Mouse (Mus musculus) hindbrain, embryonic 12.5 days (tissue): ENCODE results near the gene Spryd3. TPM values are rescaled to one million over a fixed set of nuclear protein-coding genes. Genes with fewer than 3 reads are reported as not detected.

Source experiments
- ATAC-seq: fragments of 200-750 bp; cut with Nextera tagmentation; 2 replicates; pipeline ENCODE4 v1.8.0; 2017; ENCODE audit warnings: moderate TSS enrichment; ENCODE audit not compliant: low FRiP score
- H3K27ac ChIP-seq: fragments of 300-500 bp; sonication (generic); 2 replicates; pipeline ENCODE4 v1.5.1; 2016; ENCODE audit warnings: mild to moderate bottlenecking
- H3K27me3 ChIP-seq: fragments of 300-500 bp; sonication (generic); 2 replicates; pipeline ENCODE4 v1.6.1; 2016; ENCODE audit warnings: mild to moderate bottlenecking
- H3K36me3 ChIP-seq: fragments of 300-500 bp; sonication (generic); 2 replicates; pipeline ENCODE4 v1.6.1; 2016; ENCODE audit warnings: mild to moderate bottlenecking
- H3K4me1 ChIP-seq: fragments of 300-500 bp; sonication (generic); 2 replicates; pipeline ENCODE4 v1.6.1; 2016
- H3K4me2 ChIP-seq: fragments of 300-500 bp; sonication (generic); replicated peaks from 2 replicates; pipeline ENCODE4 v1.6.1; 2016; ENCODE audit warnings: mild to moderate bottlenecking
- H3K4me3 ChIP-seq: fragments of 300-500 bp; sonication (generic); 2 replicates; pipeline ENCODE4 v1.5.1; 2016; ENCODE audit warnings: mild to moderate bottlenecking
- H3K9ac ChIP-seq: fragments of 300-500 bp; sonication (generic); 2 replicates; pipeline ENCODE4 v1.6.1; 2016; ENCODE audit warnings: mild to moderate bottlenecking, moderate library complexity
- H3K9me3 ChIP-seq: fragments of 300-500 bp; sonication (generic); replicated peaks from 2 replicates; pipeline ENCODE4 v1.6.1; 2016; ENCODE audit warnings: mild to moderate bottlenecking
- WGBS: fragments of 180-500 bp; shearing (Covaris S2); methylation state at CpG from one replicate; pipeline ENCODE4 v1.1.7; 2016; 5-methylcytosine and 5-hydroxymethylcytosine counted together
- polyA plus RNA-seq: library from polyadenylated mRNA; unstranded; fragments of >200 nt; fragmentation: Nextera tagmentation; extraction: Ambion mirVana; gene quantifications from 2 replicates; pipeline ENCODE4 v1.2.1, GENCODE M21; 2016

The Spryd3 gene
- polyA plus RNA-seq, 1 experiment from 2014 or later = 28.1 TPM

- Histone ChIP-seq H3K27me3 (peaks cover 40% of the 10 kb centered on the region), H3K4me2 (peak overlapping the region; percentile 48; the same call in 1 of the 2 replicates)
- WGBS = 36% methylated on average over 13 of the region's 13 CpGs
Observed at GRCm38 (mm10) chr15:102107689-102108573, 28.1 kb downstream of the Spryd3 start.

GRCm38 (mm10) chr15:102106754-102107456 is 29.1 kb downstream of the Spryd3 start:
- Histone ChIP-seq H3K4me2 (peak overlapping the region; percentile 48), H3K4me3 (peak overlapping the region; percentile 21), H3K36me3 (no peaks in the 10 kb centered on the region), H3K27ac (no peak overlapping the region), H3K9me3 (no peaks in the 10 kb centered on the region), H3K27me3 (peaks cover 47% of the 10 kb centered on the region), H3K4me1 (peaks cover 47% of the 10 kb centered on the region), H3K9ac (peak overlapping the region; percentile 2; the same call in 1 of the 2 replicates)
- WGBS = 8% methylated on average over 38 of the region's 38 CpGs
- no peak for ATAC-seq

More at GRCm38 (mm10) chr15:102107689-102108573, 28.1 kb downstream of the Spryd3 start:
- no peak overlapping the region for H3K9ac ChIP-seq
- H3K4me3 ChIP-seq = no peak overlapping the region
- ATAC-seq = no peak
- H3K4me1 ChIP-seq = peaks cover 37% of the 10 kb centered on the region
- H3K27ac ChIP-seq = no peak overlapping the region
- no peaks in the 10 kb centered on the region for H3K9me3 ChIP-seq
- no peaks in the 10 kb centered on the region for H3K36me3 ChIP-seq

GRCm38 (mm10) chr15:102105764-102106730 is 30.0 kb downstream of the Spryd3 start:
- Histone ChIP-seq H3K9me3 (no peaks in the 10 kb centered on the region), H3K27ac (no peak overlapping the region), H3K9ac (no peak overlapping the region), H3K4me1 (peaks cover 56% of the 10 kb centered on the region), H3K36me3 (no peaks in the 10 kb centered on the region), H3K4me2 (peak overlapping the region; percentile 48), H3K4me3 (peak overlapping the region; percentile 21), H3K27me3 (peaks cover 51% of the 10 kb centered on the region)
- ATAC-seq = no peak
- WGBS = 28% methylated on average over 18 of the region's 18 CpGs

- Histone ChIP-seq H3K9ac (no peak overlapping the region), H3K36me3 (no peaks in the 10 kb centered on the region), H3K4me2 (peak overlapping the region; percentile 48; the same call in 1 of the 2 replicates), H3K9me3 (no peaks in the 10 kb centered on the region), H3K4me1 (peaks cover 63% of the 10 kb centered on the region), H3K27me3 (peaks cover 51% of the 10 kb centered on the region), H3K27ac (no peak overlapping the region), H3K4me3 (no peak overlapping the region)
- ATAC-seq = no peak
- WGBS = 63% methylated on average over 5 of the region's 5 CpGs
Observed at GRCm38 (mm10) chr15:102105360-102105759, 30.7 kb downstream of the Spryd3 start.

GRCm38 (mm10) chr15:102103947-102104555 is 32.0 kb downstream of the Spryd3 start:
- H3K36me3 ChIP-seq = no peaks in the 10 kb centered on the region
- H3K9me3 ChIP-seq = no peaks in the 10 kb centered on the region
- no peak for ATAC-seq
- peak overlapping the region; percentile 42 for H3K4me2 ChIP-seq
- H3K27me3 ChIP-seq = peaks cover 56% of the 10 kb centered on the region
- 24% methylated on average over 12 of the region's 12 CpGs for WGBS
- peak overlapping the region; percentile 83 for H3K27ac ChIP-seq
- peak overlapping the region; percentile 23 for H3K4me3 ChIP-seq
- peaks cover 73% of the 10 kb centered on the region for H3K4me1 ChIP-seq
- H3K9ac ChIP-seq = peak overlapping the region; percentile 51; the same call in 1 of the 2 replicates

- peaks cover 62% of the 10 kb centered on the region for H3K27me3 ChIP-seq
- peak overlapping the region; percentile 42 for H3K4me2 ChIP-seq
- peaks cover 3% of the 10 kb centered on the region; the same call in 1 of the 2 replicates for H3K36me3 ChIP-seq
- peak overlapping the region; percentile 83 for H3K27ac ChIP-seq
- 7% methylated on average over 14 of the region's 14 CpGs for WGBS
- H3K9ac ChIP-seq = peak overlapping the region; percentile 51; the same call in 1 of the 2 replicates
- no peak for ATAC-seq
- peaks cover 74% of the 10 kb centered on the region for H3K4me1 ChIP-seq
- no peaks in the 10 kb centered on the region for H3K9me3 ChIP-seq
- peak overlapping the region; percentile 23 for H3K4me3 ChIP-seq
Observed at GRCm38 (mm10) chr15:102103371-102103946, 32.6 kb downstream of the Spryd3 start.

GRCm38 (mm10) chr15:102102548-102103121 is 33.4 kb downstream of the Spryd3 start:
- peak overlapping the region; percentile 51 for H3K9ac ChIP-seq
- H3K4me1 ChIP-seq = peaks cover 78% of the 10 kb centered on the region
- ATAC-seq = no peak
- peaks cover 6% of the 10 kb centered on the region; the same call in 1 of the 2 replicates for H3K36me3 ChIP-seq
- H3K4me3 ChIP-seq = peak overlapping the region; percentile 23
- peaks cover 62% of the 10 kb centered on the region for H3K27me3 ChIP-seq
- peak overlapping the region; percentile 83 for H3K27ac ChIP-seq
- H3K9me3 ChIP-seq = no peaks in the 10 kb centered on the region
- peak overlapping the region; percentile 42 for H3K4me2 ChIP-seq
- 13% methylated on average over 6 of the region's 6 CpGs for WGBS

GRCm38 (mm10) chr15:102101672-102102541 is 34.1 kb downstream of the Spryd3 start:
- H3K27me3 ChIP-seq = peaks cover 54% of the 10 kb centered on the region
- H3K4me2 ChIP-seq = peak overlapping the region; percentile 85
- peak overlapping the region; percentile 83 for H3K27ac ChIP-seq

GRCm38 (mm10) chr15:102100996-102101671 is 34.9 kb downstream of the Spryd3 start:
- peaks cover 46% of the 10 kb centered on the region for H3K27me3 ChIP-seq
- no peaks in the 10 kb centered on the region for H3K9me3 ChIP-seq
- H3K4me1 ChIP-seq = peaks cover 70% of the 10 kb centered on the region
- peak overlapping the region; percentile 83 for H3K27ac ChIP-seq
- ATAC-seq = no peak
- peak overlapping the region; percentile 52 for H3K4me3 ChIP-seq
- no peak overlapping the region for H3K9ac ChIP-seq
- H3K4me2 ChIP-seq = peak overlapping the region; percentile 85
- H3K36me3 ChIP-seq = peaks cover 11% of the 10 kb centered on the region
- 20% methylated on average over 10 of the region's 10 CpGs for WGBS

More at GRCm38 (mm10) chr15:102101672-102102541, 34.1 kb downstream of the Spryd3 start:
- Histone ChIP-seq H3K36me3 (peaks cover 6% of the 10 kb centered on the region; the same call in 1 of the 2 replicates), H3K4me3 (0 out of 2 replicates have a peak overlapping the region, but pooled peaks have one; percentile 23), H3K4me1 (peaks cover 74% of the 10 kb centered on the region), H3K9me3 (no peaks in the 10 kb centered on the region), H3K9ac (no peak overlapping the region)
- 27% methylated on average over 11 of the region's 11 CpGs for WGBS
- no peak for ATAC-seq
